Mouse (Mus musculus) intestine, postnatal 0 days (tissue): ENCODE measurements at regions not wholly inside any gene's neighbourhood (a gene's known extent, or its start where the extent isn't known, plus 50 kb on each side); places are given as distances from the start of the nearest gene placed in this dataset.

Experiments used
- ATAC-seq: fragments of 200-750 bp; cut with Nextera tagmentation; 2 replicates; pipeline ENCODE4 v1.8.0; 2017; ENCODE audit warnings: mild to moderate bottlenecking, moderate TSS enrichment, moderate library complexity
- H3K27ac ChIP-seq: fragments of 300-500 bp; sonication (generic); 2 replicates; pipeline ENCODE4 v1.5.1; 2014; ENCODE audit warnings: mild to moderate bottlenecking, low read depth, low read length, moderate library complexity
- H3K27me3 ChIP-seq: fragments of 300-500 bp; sonication (generic); replicated peaks from 2 replicates; pipeline ENCODE4 v1.6.1; 2014; ENCODE audit warnings: low read length, mixed read lengths; ENCODE audit not compliant: control insufficient read depth, insufficient read depth
- H3K36me3 ChIP-seq: fragments of 300-500 bp; sonication (generic); 2 replicates; pipeline ENCODE4 v1.6.1; 2014; ENCODE audit warnings: mild to moderate bottlenecking, moderate library complexity; ENCODE audit not compliant: control insufficient read depth, insufficient read depth
- H3K4me1 ChIP-seq: fragments of 300-500 bp; sonication (generic); replicated peaks from 2 replicates; pipeline ENCODE4 v1.6.1; 2014; ENCODE audit warnings: antibody characterized with exemption, low read length, mixed read lengths; ENCODE audit not compliant: control insufficient read depth, insufficient read depth
- H3K4me2 ChIP-seq: fragments of 300-500 bp; sonication (generic); replicated peaks from 2 replicates; pipeline ENCODE4 v1.6.1; 2014; ENCODE audit warnings: low read depth, mild to moderate bottlenecking, moderate library complexity
- H3K4me3 ChIP-seq: fragments of 300-500 bp; sonication (generic); 2 replicates; pipeline ENCODE4 v1.5.1; 2014; ENCODE audit warnings: low read depth, low read length
- H3K9ac ChIP-seq: fragments of 300-500 bp; sonication (generic); 2 replicates; pipeline ENCODE4 v1.6.1; 2014; ENCODE audit warnings: mild to moderate bottlenecking, low read depth, low read length
- H3K9me3 ChIP-seq: fragments of 300-500 bp; sonication (generic); 2 replicates; pipeline ENCODE4 v1.6.1; 2016; ENCODE audit warnings: mixed run types; ENCODE audit not compliant: control insufficient read depth
- CTCF ChIP-seq: sonication (generic); IDR thresholded peaks from 2 replicates; pipeline ENCODE4 v1.5.1; 2016; ENCODE audit warnings: low read depth, mild to moderate bottlenecking, control low read depth, antibody characterized with exemption, moderate library complexity
- WGBS: fragments of 180-500 bp; shearing (Covaris S2); extraction: QIAGEN DNeasy Blood & Tissue Kit; methylation state at CpG from one replicate; pipeline ENCODE4 v1.1.7; 2014; 5-methylcytosine and 5-hydroxymethylcytosine counted together

GRCm38 (mm10) chr3:81279266-81279665, 243.1 kb downstream of the Pdgfc start:
- Histone ChIP-seq H3K9ac (no peak overlapping the region), H3K27ac (no peak overlapping the region), H3K27me3 (no peaks in the 10 kb centered on the region), H3K4me1 (no peaks in the 10 kb centered on the region), H3K36me3 (no peaks in the 10 kb centered on the region), H3K4me3 (no peak overlapping the region), H3K9me3 (no peaks in the 10 kb centered on the region), H3K4me2 (no peak overlapping the region)
- WGBS, result 64% methylated on average over 2 of the region's 2 CpGs
- TF ChIP-seq CTCF, result no peak
- ATAC-seq, result no peak

- peak; percentile 88 for ATAC-seq
- no peaks in the 10 kb centered on the region for H3K36me3 ChIP-seq
- no peaks in the 10 kb centered on the region for H3K4me1 ChIP-seq
- WGBS, result 69% methylated on average over 2 of the region's 2 CpGs
- no peak for TF ChIP-seq CTCF
- H3K27ac ChIP-seq, result no peak overlapping the region
- no peak overlapping the region for H3K4me2 ChIP-seq
- H3K9ac ChIP-seq, result no peak overlapping the region
- no peaks in the 10 kb centered on the region for H3K27me3 ChIP-seq
- H3K9me3 ChIP-seq, result no peaks in the 10 kb centered on the region
- H3K4me3 ChIP-seq, result no peak overlapping the region
These were observed 253.5 kb downstream of the Pdgfc start for GRCm38 (mm10) chr3:81289762-81290161.

- WGBS, result 33% methylated on average over 2 of the region's 2 CpGs
- no peaks in the 10 kb centered on the region for H3K27me3 ChIP-seq
- H3K4me2 ChIP-seq, result no peak overlapping the region
- H3K9ac ChIP-seq, result no peak overlapping the region
- no peak overlapping the region for H3K4me3 ChIP-seq
- no peaks in the 10 kb centered on the region for H3K9me3 ChIP-seq
- H3K27ac ChIP-seq, result no peak overlapping the region
- no peaks in the 10 kb centered on the region for H3K4me1 ChIP-seq
- no peaks in the 10 kb centered on the region for H3K36me3 ChIP-seq
- no peak for TF ChIP-seq CTCF
- ATAC-seq, result no peak
These were observed 256.2 kb downstream of the Pdgfc start for GRCm38 (mm10) chr3:81292404-81292803.

GRCm38 (mm10) chr3:81293186-81293819, 257.1 kb downstream of the Pdgfc start:
- Histone ChIP-seq H3K27ac (no peak overlapping the region), H3K9me3 (no peaks in the 10 kb centered on the region), H3K4me3 (no peak overlapping the region), H3K36me3 (no peaks in the 10 kb centered on the region), H3K9ac (no peak overlapping the region), H3K4me1 (no peaks in the 10 kb centered on the region), H3K4me2 (no peak overlapping the region), H3K27me3 (no peaks in the 10 kb centered on the region)
- ATAC-seq, result no peak
- 42% methylated on average over 3 of the region's 3 CpGs for WGBS
- TF ChIP-seq CTCF, result no peak

- TF ChIP-seq CTCF, result no peak
- no peak overlapping the region for H3K4me2 ChIP-seq
- H3K36me3 ChIP-seq, result no peaks in the 10 kb centered on the region
- H3K27me3 ChIP-seq, result no peaks in the 10 kb centered on the region
- H3K9ac ChIP-seq, result no peak overlapping the region
- 84% methylated on average over 5 of the region's 5 CpGs for WGBS
- H3K9me3 ChIP-seq, result no peaks in the 10 kb centered on the region
- no peak for ATAC-seq
- no peak overlapping the region for H3K27ac ChIP-seq
- H3K4me3 ChIP-seq, result no peak overlapping the region
- no peaks in the 10 kb centered on the region for H3K4me1 ChIP-seq
These were observed 268.0 kb downstream of the Pdgfc start for GRCm38 (mm10) chr3:81304017-81304791.

GRCm38 (mm10) chr3:81305412-81306165, 269.4 kb downstream of the Pdgfc start:
- no peaks in the 10 kb centered on the region for H3K27me3 ChIP-seq
- H3K4me2 ChIP-seq, result no peak overlapping the region
- H3K36me3 ChIP-seq, result no peaks in the 10 kb centered on the region
- no peak for ATAC-seq
- WGBS, result 81% methylated on average over 10 of the region's 10 CpGs
- no peak overlapping the region for H3K4me3 ChIP-seq
- no peak for TF ChIP-seq CTCF
- H3K4me1 ChIP-seq, result no peaks in the 10 kb centered on the region
- no peak overlapping the region for H3K9ac ChIP-seq
- no peak overlapping the region for H3K27ac ChIP-seq
- H3K9me3 ChIP-seq, result no peaks in the 10 kb centered on the region
